Mouse (Mus musculus) heart, embryonic 13.5 days (tissue): ENCODE measurements around the gene Hnrnpll. TPM values are rescaled to one million over a fixed set of nuclear protein-coding genes. Genes with fewer than 3 reads are reported as not detected.

Source experiments
- ATAC-seq: fragments of 200-750 bp; cut with Nextera tagmentation; 2 replicates; pipeline ENCODE4 v1.8.0; 2017; ENCODE audit warnings: moderate TSS enrichment; ENCODE audit not compliant: insufficient number of reproducible peaks, low FRiP score, low TSS enrichment; ENCODE audit errors: extremely low read depth
- H3K27ac ChIP-seq: fragments of 300-500 bp; sonication (generic); replicated peaks from 2 replicates; pipeline ENCODE4 v1.5.1; 2015; ENCODE audit warnings: moderate library complexity, mild to moderate bottlenecking, inconsistent platforms
- H3K27me3 ChIP-seq: fragments of 300-500 bp; sonication (generic); replicated peaks from 2 replicates; pipeline ENCODE4 v1.6.1; 2015; ENCODE audit warnings: mild to moderate bottlenecking, inconsistent platforms
- H3K36me3 ChIP-seq: fragments of 300-500 bp; sonication (generic); 2 replicates; pipeline ENCODE4 v1.6.1; 2015; ENCODE audit warnings: mild to moderate bottlenecking, inconsistent platforms
- H3K4me1 ChIP-seq: fragments of 300-500 bp; sonication (generic); 2 replicates; pipeline ENCODE4 v1.6.1; 2015; ENCODE audit warnings: inconsistent platforms
- H3K4me2 ChIP-seq: fragments of 300-500 bp; sonication (generic); 2 replicates; pipeline ENCODE4 v1.6.1; 2015; ENCODE audit warnings: inconsistent platforms, mild to moderate bottlenecking, moderate library complexity
- H3K4me3 ChIP-seq: fragments of 300-500 bp; sonication (generic); 2 replicates; pipeline ENCODE4 v1.5.1; 2015; ENCODE audit warnings: moderate library complexity, mild to moderate bottlenecking, inconsistent platforms
- H3K9ac ChIP-seq: fragments of 300-500 bp; sonication (generic); 2 replicates; pipeline ENCODE4 v1.6.1; 2015; ENCODE audit warnings: inconsistent platforms, mild to moderate bottlenecking, moderate library complexity
- H3K9me3 ChIP-seq: fragments of 300-500 bp; sonication (generic); 2 replicates; pipeline ENCODE4 v1.6.1; 2016; ENCODE audit warnings: inconsistent platforms
- WGBS: fragments of 180-500 bp; shearing (Covaris S2); methylation state at CpG from one replicate; pipeline ENCODE4 v1.1.7; 2015; ENCODE audit warnings: mixed read lengths; 5-methylcytosine and 5-hydroxymethylcytosine counted together
- polyA plus RNA-seq: library from polyadenylated mRNA; unstranded; fragments of >200 nt; fragmentation: Nextera tagmentation; extraction: Ambion mirVana; gene quantifications from 2 replicates; pipeline ENCODE4 v1.2.1, GENCODE M21; 2015

Hnrnpll gene
- polyA plus RNA-seq, 1 experiment from 2014 or later = 39.9 TPM

- H3K36me3 ChIP-seq = no peaks in the 10 kb centered on the region
- no peaks in the 10 kb centered on the region for H3K27me3 ChIP-seq
- H3K9me3 ChIP-seq = no peaks in the 10 kb centered on the region
- H3K4me2 ChIP-seq = no peak overlapping the region
- peaks cover under 1% of the 10 kb centered on the region; the same call in 1 of the 2 replicates for H3K4me1 ChIP-seq
- H3K9ac ChIP-seq = no peak overlapping the region
- no peak overlapping the region for H3K27ac ChIP-seq
- WGBS = 75% methylated on average over 3 of the region's 3 CpGs
- H3K4me3 ChIP-seq = no peak overlapping the region
- ATAC-seq = no peak
These were observed 66.9 kb downstream of the Hnrnpll start for GRCm38 (mm10) chr17:79995091-79995691.

- Histone ChIP-seq H3K27ac (no peak overlapping the region), H3K4me3 (no peak overlapping the region), H3K4me2 (no peak overlapping the region), H3K36me3 (no peaks in the 10 kb centered on the region), H3K9me3 (no peaks in the 10 kb centered on the region), H3K4me1 (peaks cover 12% of the 10 kb centered on the region; the same call in 1 of the 2 replicates), H3K27me3 (no peaks in the 10 kb centered on the region), H3K9ac (no peak overlapping the region)
- WGBS = 83% methylated on average over 3 of the region's 3 CpGs
- no peak for ATAC-seq
These were observed 70.0 kb downstream of the Hnrnpll start for GRCm38 (mm10) chr17:79992114-79992513.

- ATAC-seq = no peak
- 72% methylated on average over 12 of the region's 12 CpGs for WGBS
These were observed 70.8 kb downstream of the Hnrnpll start for GRCm38 (mm10) chr17:79991166-79991958.

GRCm38 (mm10) chr17:79990161-79990560 is 72.0 kb downstream of the Hnrnpll start:
- Histone ChIP-seq H3K27me3 (no peaks in the 10 kb centered on the region), H3K4me2 (no peak overlapping the region), H3K9ac (no peak overlapping the region), H3K36me3 (no peaks in the 10 kb centered on the region), H3K27ac (no peak overlapping the region), H3K4me1 (peaks cover 12% of the 10 kb centered on the region; the same call in 1 of the 2 replicates), H3K9me3 (no peaks in the 10 kb centered on the region), H3K4me3 (no peak overlapping the region)
- ATAC-seq = no peak
- 50% methylated on average over 7 of the region's 7 CpGs for WGBS

More at GRCm38 (mm10) chr17:79991166-79991958, 70.8 kb downstream of the Hnrnpll start:
- no peaks in the 10 kb centered on the region for H3K27me3 ChIP-seq
- H3K27ac ChIP-seq = no peak overlapping the region
- no peak overlapping the region for H3K4me3 ChIP-seq
- H3K4me2 ChIP-seq = no peak overlapping the region
- H3K4me1 ChIP-seq = peaks cover 12% of the 10 kb centered on the region; the same call in 1 of the 2 replicates
- no peaks in the 10 kb centered on the region for H3K36me3 ChIP-seq
- no peaks in the 10 kb centered on the region for H3K9me3 ChIP-seq
- H3K9ac ChIP-seq = no peak overlapping the region

GRCm38 (mm10) chr17:79984450-79984849 is 77.7 kb downstream of the Hnrnpll start:
- ATAC-seq = no peak
- H3K9ac ChIP-seq = no peak overlapping the region
- H3K36me3 ChIP-seq = no peaks in the 10 kb centered on the region
- H3K27me3 ChIP-seq = no peaks in the 10 kb centered on the region
- 82% methylated on average over 7 of the region's 7 CpGs for WGBS
- H3K4me1 ChIP-seq = peaks cover 8% of the 10 kb centered on the region
- H3K9me3 ChIP-seq = no peaks in the 10 kb centered on the region
- no peak overlapping the region for H3K4me2 ChIP-seq
- H3K27ac ChIP-seq = no peak overlapping the region
- H3K4me3 ChIP-seq = no peak overlapping the region

- no peak for ATAC-seq
These were observed 79.1 kb downstream of the Hnrnpll start for GRCm38 (mm10) chr17:79982955-79983529.

GRCm38 (mm10) chr17:79982548-79982947 is 79.6 kb downstream of the Hnrnpll start:
- peak overlapping the region; percentile 24; the same call in 1 of the 2 replicates for H3K9ac ChIP-seq

More at GRCm38 (mm10) chr17:79982955-79983529, 79.1 kb downstream of the Hnrnpll start:
- no peak overlapping the region for H3K27ac ChIP-seq
- H3K4me2 ChIP-seq = no peak overlapping the region
- WGBS = 35% methylated on average over 8 of the region's 8 CpGs
- H3K4me3 ChIP-seq = no peak overlapping the region
- H3K36me3 ChIP-seq = no peaks in the 10 kb centered on the region
- H3K9me3 ChIP-seq = no peaks in the 10 kb centered on the region
- H3K27me3 ChIP-seq = no peaks in the 10 kb centered on the region
- H3K4me1 ChIP-seq = peaks cover 5% of the 10 kb centered on the region; the same call in 1 of the 2 replicates
- no peak overlapping the region for H3K9ac ChIP-seq

GRCm38 (mm10) chr17:79981758-79982481 is 80.2 kb downstream of the Hnrnpll start:
- WGBS = 63% methylated on average over 12 of the region's 12 CpGs
- Histone ChIP-seq H3K9ac (peak overlapping the region; percentile 24; the same call in 1 of the 2 replicates), H3K4me1 (peaks cover 8% of the 10 kb centered on the region; the same call in 1 of the 2 replicates), H3K36me3 (no peaks in the 10 kb centered on the region), H3K27ac (no peak overlapping the region), H3K4me3 (no peak overlapping the region), H3K9me3 (no peaks in the 10 kb centered on the region), H3K27me3 (no peaks in the 10 kb centered on the region), H3K4me2 (no peak overlapping the region)
- ATAC-seq = no peak

More at GRCm38 (mm10) chr17:79982548-79982947, 79.6 kb downstream of the Hnrnpll start:
- Histone ChIP-seq H3K4me2 (no peak overlapping the region), H3K4me3 (no peak overlapping the region), H3K4me1 (peaks cover 5% of the 10 kb centered on the region; the same call in 1 of the 2 replicates), H3K27ac (no peak overlapping the region), H3K9me3 (no peaks in the 10 kb centered on the region), H3K36me3 (no peaks in the 10 kb centered on the region), H3K27me3 (no peaks in the 10 kb centered on the region)
- no peak for ATAC-seq
- 39% methylated on average over 7 of the region's 7 CpGs for WGBS

- Histone ChIP-seq H3K9me3 (no peaks in the 10 kb centered on the region), H3K27me3 (no peaks in the 10 kb centered on the region), H3K9ac (no peak overlapping the region), H3K36me3 (no peaks in the 10 kb centered on the region), H3K27ac (no peak overlapping the region), H3K4me1 (peaks cover 12% of the 10 kb centered on the region; the same call in 1 of the 2 replicates), H3K4me2 (no peak overlapping the region), H3K4me3 (no peak overlapping the region)
- no peak for ATAC-seq
- WGBS = 75% methylated on average over 6 of the region's 6 CpGs
These were observed 80.8 kb downstream of the Hnrnpll start for GRCm38 (mm10) chr17:79981348-79981747.

GRCm38 (mm10) chr17:79980421-79981120 is 81.6 kb downstream of the Hnrnpll start:
- Histone ChIP-seq H3K9ac (no peak overlapping the region), H3K27me3 (no peaks in the 10 kb centered on the region), H3K4me3 (no peak overlapping the region), H3K4me1 (peaks cover 19% of the 10 kb centered on the region; the same call in 1 of the 2 replicates), H3K36me3 (no peaks in the 10 kb centered on the region), H3K27ac (no peak overlapping the region), H3K9me3 (no peaks in the 10 kb centered on the region), H3K4me2 (no peak overlapping the region)
- 78% methylated on average over 10 of the region's 10 CpGs for WGBS
- ATAC-seq = no peak
